Mouse (Mus musculus) cerebellum, adult 11-12 months (tissue): ENCODE measurements around the gene Hist2h2ab.
"Not testable (repeated sequence)": the region's sequence is repeated elsewhere in the genome, so short reads cannot be mapped to it uniquely, and the experiment has no call there.

Experiments
- DNase-seq: peaks from one replicate; pipeline ENCODE4 v3.0.0; 2022

The Hist2h2ab gene

GRCm38 (mm10) chr3:96198601-96199251, 20.9 kb upstream of the Hist2h2ab start:
- DNase-seq: not testable (repeated sequence)

GRCm38 (mm10) chr3:96199731-96200130, 19.9 kb upstream of the Hist2h2ab start:
- DNase-seq: no peak

GRCm38 (mm10) chr3:96207819-96208218, 11.8 kb upstream of the Hist2h2ab start:
- DNase-seq: no peak

GRCm38 (mm10) chr3:96209242-96209641, 10.4 kb upstream of the Hist2h2ab start:
- no peak for DNase-seq

- peak; percentile 53 for DNase-seq
Measured at GRCm38 (mm10) chr3:96219191-96219641, 449 bp upstream of the Hist2h2ab start.

- not testable (repeated sequence) for DNase-seq
Measured at GRCm38 (mm10) chr3:96220131-96220764, 583 bp downstream of the Hist2h2ab start.

GRCm38 (mm10) chr3:96220765-96221639, 1.3 kb downstream of the Hist2h2ab start, which contains the start of the genes Hist2h2ac and Hist2h2be:
Gene Hist2h2ac, minus strand, starts transcription at chr3:96220880.
Gene Hist2h2be, plus strand, starts transcription at chr3:96221119.
- DNase-seq: peak; percentile 88

GRCm38 (mm10) chr3:96221640-96222038, 2.0 kb downstream of the Hist2h2ab start:
- DNase-seq: no peak

- no peak for DNase-seq
Measured at GRCm38 (mm10) chr3:96222774-96223173, 3.1 kb downstream of the Hist2h2ab start.

GRCm38 (mm10) chr3:96225421-96225820, 5.8 kb downstream of the Hist2h2ab start:
- DNase-seq: no peak

- no peak for DNase-seq
Measured at GRCm38 (mm10) chr3:96226695-96227648, 7.3 kb downstream of the Hist2h2ab start.

- DNase-seq: no peak
Measured at GRCm38 (mm10) chr3:96228828-96229227, 9.2 kb downstream of the Hist2h2ab start.

- no peak for DNase-seq
Measured at GRCm38 (mm10) chr3:96230404-96230803, 10.7 kb downstream of the Hist2h2ab start.

GRCm38 (mm10) chr3:96230910-96231757, 11.5 kb downstream of the Hist2h2ab start:
- DNase-seq: no peak

- DNase-seq: no peak
Measured at GRCm38 (mm10) chr3:96231758-96232120, 12.1 kb downstream of the Hist2h2ab start.

- DNase-seq: no peak
Measured at GRCm38 (mm10) chr3:96234914-96235313, 15.2 kb downstream of the Hist2h2ab start.

- DNase-seq: no peak
Measured at GRCm38 (mm10) chr3:96235836-96236235, 16.2 kb downstream of the Hist2h2ab start.

GRCm38 (mm10) chr3:96236834-96237334, 17.2 kb downstream of the Hist2h2ab start:
- DNase-seq: no peak

- no peak for DNase-seq
Measured at GRCm38 (mm10) chr3:96237335-96237903, 17.8 kb downstream of the Hist2h2ab start.

- DNase-seq: no peak
Measured at GRCm38 (mm10) chr3:96237904-96238511, 18.3 kb downstream of the Hist2h2ab start.
